Mouse (Mus musculus): Measurements from ENCODE around the gene Ndufa1.

GRCm38 (mm10) chrX:37157839-37158238 lies 33.1 kb downstream of the Ndufa1 start:
- TF ChIP-seq CTCF (IDR thresholded peaks at IDR 0.05; ENCODE audit: low read depth) (peak; percentile 59), EP300 (optimal IDR thresholded peaks at IDR 0.05) (no peak)
